Mouse (Mus musculus): ENCODE measurements around the gene Kifc5b. TPM values are rescaled to one million over a fixed set of nuclear protein-coding genes. Genes with fewer than 3 reads are reported as not detected.
A peak's percentile ranks its signal among the peaks of the same experiment; 100 is the strongest.

Gene Kifc5b
- polyA plus RNA-seq, 1 experiment: 6.8 TPM

- Histone ChIP-seq H3K27ac (ENCODE audit: insufficient read depth, low read length) (no peak overlapping the region), H3K4me1 (ENCODE audit: control insufficient read depth, insufficient read depth, insufficient read length) (peaks cover 21% of the 10 kb centered on the region; the same call in 1 of the 2 replicates), H3K4me3 (ENCODE audit: extremely low read depth, insufficient read depth, insufficient read length) (peak overlapping the region; percentile 51; the same call in 1 of the 2 replicates), H3K27me3 (ENCODE audit: control insufficient read depth, insufficient read depth, low read length) (peaks cover 10% of the 10 kb centered on the region), H3K36me3 (ENCODE audit: control insufficient read depth, insufficient read depth, low read length) (no peaks in the 10 kb centered on the region)
- 31% methylated on average over 23 of the region's 23 CpGs for WGBS
- TF ChIP-seq POLR2A (IDR thresholded peaks at IDR 0.05; ENCODE audit: low read depth, low read length) (no peak), CTCF (IDR thresholded peaks at IDR 0.05; ENCODE audit: extremely low read depth, insufficient read depth, insufficient read length, insufficient replicate concordance) (no peak)
- no peak for DNase-seq (ENCODE audit: low read depth in 1 of 2, low spot score in 2 of 2)
Measured at GRCm38 (mm10) chr17:26951952-26952877, 35.3 kb downstream of the Kifc5b start.

GRCm38 (mm10) chr17:26953201-26953600 is 36.3 kb downstream of the Kifc5b start:
- TF ChIP-seq POLR2A (IDR thresholded peaks at IDR 0.05; ENCODE audit: low read depth, low read length): no peak
- no peak for TF ChIP-seq CTCF (IDR thresholded peaks at IDR 0.05; ENCODE audit: extremely low read depth, insufficient read depth, insufficient read length, insufficient replicate concordance)
- 67% methylated on average over 6 of the region's 6 CpGs for WGBS
- Histone ChIP-seq H3K27ac (ENCODE audit: insufficient read depth, low read length) (no peak overlapping the region), H3K4me1 (ENCODE audit: control insufficient read depth, insufficient read depth, insufficient read length) (peaks cover 20% of the 10 kb centered on the region; the same call in 1 of the 2 replicates), H3K4me3 (ENCODE audit: extremely low read depth, insufficient read depth, insufficient read length) (no peak overlapping the region), H3K36me3 (ENCODE audit: control insufficient read depth, insufficient read depth, low read length) (no peaks in the 10 kb centered on the region), H3K27me3 (ENCODE audit: control insufficient read depth, insufficient read depth, low read length) (peaks cover 7% of the 10 kb centered on the region)
- no peak for DNase-seq (ENCODE audit: low read depth in 1 of 2, low spot score in 2 of 2)

- Histone ChIP-seq H3K27ac (ENCODE audit: insufficient read depth, low read length) (no peak overlapping the region), H3K27me3 (ENCODE audit: control insufficient read depth, insufficient read depth, low read length) (peaks cover 2% of the 10 kb centered on the region), H3K4me1 (ENCODE audit: control insufficient read depth, insufficient read depth, insufficient read length) (peaks cover 18% of the 10 kb centered on the region; the same call in 1 of the 2 replicates), H3K36me3 (ENCODE audit: control insufficient read depth, insufficient read depth, low read length) (no peaks in the 10 kb centered on the region), H3K4me3 (ENCODE audit: extremely low read depth, insufficient read depth, insufficient read length) (no peak overlapping the region)
- TF ChIP-seq POLR2A (IDR thresholded peaks at IDR 0.05; ENCODE audit: low read depth, low read length): no peak
- TF ChIP-seq CTCF (IDR thresholded peaks at IDR 0.05; ENCODE audit: extremely low read depth, insufficient read depth, insufficient read length, insufficient replicate concordance): no peak
- no peak for DNase-seq (ENCODE audit: low read depth in 1 of 2, low spot score in 2 of 2)
- WGBS: 63% methylated on average over 16 of the region's 16 CpGs
Measured at GRCm38 (mm10) chr17:26953726-26954125, 36.8 kb downstream of the Kifc5b start.

DNA sequence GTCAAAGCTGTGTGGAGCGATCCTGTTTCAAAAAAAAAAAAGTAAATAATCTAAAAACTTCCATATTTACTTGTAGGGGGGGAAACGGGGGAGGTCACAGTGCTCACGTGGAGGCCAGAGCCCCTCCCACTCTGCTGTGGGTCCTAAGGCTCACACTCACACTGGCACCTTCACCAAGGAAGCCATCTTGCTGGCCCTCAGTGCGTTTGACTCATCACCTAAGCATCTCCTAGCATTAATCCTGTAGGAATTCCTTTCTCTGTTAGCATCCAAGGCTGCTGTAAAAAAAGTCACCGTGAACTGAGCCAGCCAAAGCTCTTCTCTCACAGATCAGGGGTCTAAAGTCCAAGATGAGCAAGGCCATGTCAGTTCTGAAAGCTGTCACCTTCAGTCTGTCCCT is 39.4 kb downstream of the Kifc5b start:
- Histone ChIP-seq H3K36me3 (ENCODE audit: control insufficient read depth, insufficient read depth, low read length) (no peaks in the 10 kb centered on the region), H3K4me1 (ENCODE audit: control insufficient read depth, insufficient read depth, insufficient read length) (peaks cover 12% of the 10 kb centered on the region; the same call in 1 of the 2 replicates), H3K27ac (ENCODE audit: insufficient read depth, low read length) (no peak overlapping the region), H3K27me3 (ENCODE audit: control insufficient read depth, insufficient read depth, low read length) (no peaks in the 10 kb centered on the region; the same call in 1 of the 2 replicates), H3K4me3 (ENCODE audit: extremely low read depth, insufficient read depth, insufficient read length) (no peak overlapping the region)
- 88% methylated on average over 5 of the region's 5 CpGs for WGBS
- TF ChIP-seq CTCF (IDR thresholded peaks at IDR 0.05; ENCODE audit: extremely low read depth, insufficient read depth, insufficient read length, insufficient replicate concordance): no peak
- TF ChIP-seq POLR2A (IDR thresholded peaks at IDR 0.05; ENCODE audit: low read depth, low read length): no peak
- no peak for DNase-seq (ENCODE audit: low read depth in 1 of 2, low spot score in 2 of 2)

GRCm38 (mm10) chr17:26956895-26957294 is 40.0 kb downstream of the Kifc5b start:
- DNase-seq (ENCODE audit: low read depth in 1 of 2, low spot score in 2 of 2): no peak
- H3K36me3 ChIP-seq (ENCODE audit: control insufficient read depth, insufficient read depth, low read length): no peaks in the 10 kb centered on the region
- H3K27ac ChIP-seq (ENCODE audit: insufficient read depth, low read length): no peak overlapping the region
- TF ChIP-seq POLR2A (IDR thresholded peaks at IDR 0.05; ENCODE audit: low read depth, low read length) (no peak), CTCF (IDR thresholded peaks at IDR 0.05; ENCODE audit: extremely low read depth, insufficient read depth, insufficient read length, insufficient replicate concordance) (no peak)
- 74% methylated on average over 18 of the region's 18 CpGs for WGBS
- H3K4me3 ChIP-seq (ENCODE audit: extremely low read depth, insufficient read depth, insufficient read length): no peak overlapping the region
- H3K27me3 ChIP-seq (ENCODE audit: control insufficient read depth, insufficient read depth, low read length): no peaks in the 10 kb centered on the region; the same call in 1 of the 2 replicates
- H3K4me1 ChIP-seq (ENCODE audit: control insufficient read depth, insufficient read depth, insufficient read length): peaks cover 8% of the 10 kb centered on the region; the same call in 1 of the 2 replicates

DNA sequence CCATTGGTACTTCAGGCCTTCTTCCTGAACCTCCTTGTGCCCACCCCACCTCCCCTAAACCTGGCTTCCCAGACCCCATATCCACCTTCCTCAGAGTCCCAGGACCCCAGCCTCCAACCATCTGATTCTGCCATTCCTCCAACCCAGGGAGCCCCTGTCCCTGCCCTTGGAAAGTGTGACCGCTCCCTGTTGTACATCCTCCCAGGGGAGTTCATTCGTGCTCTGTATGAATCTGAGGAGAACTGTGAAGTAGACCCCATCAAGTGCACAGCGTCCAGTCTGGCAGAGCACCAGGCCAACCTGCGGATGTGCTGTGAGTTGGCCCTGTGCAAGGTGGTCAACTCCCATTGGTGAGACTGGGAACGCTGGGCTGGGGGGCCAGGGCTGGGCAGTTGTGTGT is 41.0 kb downstream of the Kifc5b start:
- Histone ChIP-seq H3K27me3 (ENCODE audit: control insufficient read depth, insufficient read depth, low read length) (no peaks in the 10 kb centered on the region), H3K4me3 (ENCODE audit: extremely low read depth, insufficient read depth, insufficient read length) (no peak overlapping the region), H3K27ac (ENCODE audit: insufficient read depth, low read length) (no peak overlapping the region), H3K4me1 (ENCODE audit: control insufficient read depth, insufficient read depth, insufficient read length) (no peaks in the 10 kb centered on the region), H3K36me3 (ENCODE audit: control insufficient read depth, insufficient read depth, low read length) (no peaks in the 10 kb centered on the region)
- TF ChIP-seq CTCF (IDR thresholded peaks at IDR 0.05; ENCODE audit: extremely low read depth, insufficient read depth, insufficient read length, insufficient replicate concordance) (no peak), POLR2A (IDR thresholded peaks at IDR 0.05; ENCODE audit: low read depth, low read length) (no peak)
- 90% methylated on average over 5 of the region's 5 CpGs for WGBS
- DNase-seq (ENCODE audit: low read depth in 1 of 2, low spot score in 2 of 2): no peak

DNA sequence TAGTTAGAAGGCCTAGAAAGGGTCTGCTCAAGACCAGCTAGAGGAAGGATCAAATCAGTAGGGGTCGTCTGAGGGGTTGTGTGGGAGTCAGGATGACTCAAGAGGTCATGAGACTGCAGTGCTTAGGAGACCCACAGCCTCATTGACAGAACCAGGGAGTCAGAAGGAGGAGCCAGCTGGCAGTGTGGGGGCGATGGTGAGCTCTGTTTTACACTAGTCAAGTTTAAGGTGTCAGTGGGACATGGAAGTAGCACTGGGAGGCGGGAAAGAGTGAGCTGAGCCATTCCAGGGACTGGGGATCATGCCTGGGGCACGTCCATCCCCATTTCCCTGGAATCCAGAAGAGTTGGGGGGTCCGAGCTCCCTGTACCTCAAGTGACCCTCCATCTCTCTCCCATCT is 42.0 kb downstream of the Kifc5b start:
- H3K36me3 ChIP-seq (ENCODE audit: control insufficient read depth, insufficient read depth, low read length): no peaks in the 10 kb centered on the region
- H3K4me1 ChIP-seq (ENCODE audit: control insufficient read depth, insufficient read depth, insufficient read length): no peaks in the 10 kb centered on the region
- TF ChIP-seq CTCF (IDR thresholded peaks at IDR 0.05; ENCODE audit: extremely low read depth, insufficient read depth, insufficient read length, insufficient replicate concordance) (no peak), POLR2A (IDR thresholded peaks at IDR 0.05; ENCODE audit: low read depth, low read length) (no peak)
- H3K27me3 ChIP-seq (ENCODE audit: control insufficient read depth, insufficient read depth, low read length): no peaks in the 10 kb centered on the region
- 84% methylated on average over 5 of the region's 5 CpGs for WGBS
- H3K4me3 ChIP-seq (ENCODE audit: extremely low read depth, insufficient read depth, insufficient read length): no peak overlapping the region
- no peak for DNase-seq (ENCODE audit: low read depth in 1 of 2, low spot score in 2 of 2)
- no peak overlapping the region for H3K27ac ChIP-seq (ENCODE audit: insufficient read depth, low read length)

Data from spleen, adult 2 months (tissue).